Mouse (Mus musculus) lung, adult 10 weeks (tissue): ENCODE results near the gene Zdhhc15. TPM values are rescaled to one million over a fixed set of nuclear protein-coding genes. Genes with fewer than 3 reads are reported as not detected.

ENCODE experiments used
- polyA plus RNA-seq: library from polyadenylated mRNA; stranded (reverse); fragments of 350-450 nt; fragmentation: Illumina TruSeq; extraction: RNeasy Lipid Tissue Mini Kit (QIAGEN cat#74804); gene quantifications from one replicate; pipeline ENCODE4 v1.2.3, GENCODE M21; 2014; ENCODE audit warnings: low read depth, low replicate concordance; ENCODE audit not compliant: insufficient read depth

Gene Zdhhc15
- polyA plus RNA-seq = 0.68 TPM

GRCm38 (mm10) chrX:104670757-104671549 lies at the start of gene Zdhhc15:
Zdhhc15 (minus strand) TSS chrX:104671064.

Other genes with a start within 250 kb of the Zdhhc15 start
- 1.4 TPM for gene Uprt, start 188.2 kb downstream of the Zdhhc15 start, polyA plus RNA-seq
- not detected for gene Magee2, start 186.2 kb upstream of the Zdhhc15 start, polyA plus RNA-seq